Mouse (Mus musculus) layer of hippocampus, adult 2 months (tissue): ENCODE data around the gene Celf1. TPM values are rescaled to one million over a fixed set of nuclear protein-coding genes. Genes with fewer than 3 reads are reported as not detected.

Experiments used
- DNase-seq, 2 experiments: peaks; one replicate each; pipeline ENCODE4 v3.0.0; 2022; ENCODE audit warnings: low spot score in 2 of 2
- H3K27ac ChIP-seq: fragments of 200-600 bp; 2 replicates; pipeline ENCODE4 v1.8.1; 2022
- H3K4me3 ChIP-seq: fragments of 200-600 bp; 2 replicates; pipeline ENCODE4 v1.8.1; 2022; ENCODE audit warnings: mild to moderate bottlenecking
- CTCF ChIP-seq: fragments of 200-600 bp; conservative IDR thresholded peaks from 2 replicates; pipeline ENCODE4 v1.8.1; 2022; ENCODE audit warnings: antibody characterized with exemption, mild to moderate bottlenecking, moderate library complexity
- total RNA-seq, 2 experiments: library from RNA; stranded (reverse); gene quantifications; 2 replicates each; pipeline ENCODE4 v1.2.3; 2021

Gene Celf1
- total RNA-seq, 2 experiments from 2014 or later, result 145 to 147 TPM

GRCm38 (mm10) chr2:91062779-91063606, 122.8 kb downstream of the Celf1 start:
- no peak overlapping the region for H3K4me3 ChIP-seq
- peak overlapping the region; percentile 74; the same call in 1 of the 2 replicates for H3K27ac ChIP-seq
- DNase-seq, result no peak
- TF ChIP-seq CTCF, result no peak

GRCm38 (mm10) chr2:91064211-91064610, 124.0 kb downstream of the Celf1 start:
- DNase-seq, result no peak
- H3K4me3 ChIP-seq, result no peak overlapping the region
- TF ChIP-seq CTCF, result peak; percentile 55
- 0 out of 2 replicates have a peak overlapping the region, but pooled peaks have one; percentile 5 for H3K27ac ChIP-seq

- DNase-seq, result peak; percentile 61 to 62
- TF ChIP-seq CTCF, result peak; percentile 88
- Histone ChIP-seq H3K27ac (peak overlapping the region; percentile 54), H3K4me3 (no peak overlapping the region)
Measured at GRCm38 (mm10) chr2:91065544-91065943, 125.4 kb downstream of the Celf1 start.

GRCm38 (mm10) chr2:91066455-91066854, 126.3 kb downstream of the Celf1 start:
- Histone ChIP-seq H3K4me3 (no peak overlapping the region), H3K27ac (peak overlapping the region; percentile 54; the same call in 1 of the 2 replicates)
- no peak for DNase-seq
- no peak for TF ChIP-seq CTCF

GRCm38 (mm10) chr2:91068162-91068871, 128.1 kb downstream of the Celf1 start:
- DNase-seq, result no peak
- Histone ChIP-seq H3K27ac (peak overlapping the region; percentile 84; the same call in 1 of the 2 replicates), H3K4me3 (peak overlapping the region; percentile 89)
- TF ChIP-seq CTCF, result no peak

- no peak for DNase-seq
- TF ChIP-seq CTCF, result no peak
- H3K4me3 ChIP-seq, result peak overlapping the region; percentile 89
- peak overlapping the region; percentile 84 for H3K27ac ChIP-seq
Measured at GRCm38 (mm10) chr2:91068872-91069165, 128.6 kb downstream of the Celf1 start.

Other genes with a start within 250 kb of the Celf1 start
- 10 to 100 TPM; 58.3 to 73.3 TPM for gene Fnbp4, start 195.0 kb upstream of the Celf1 start, total RNA-seq
- 1 to 10 TPM; 1.0 to 1.3 TPM for gene Agbl2, start 157.7 kb upstream of the Celf1 start, total RNA-seq
- gene Mtch2, start 93.2 kb upstream of the Celf1 start, total RNA-seq, result 100 to 1,000 TPM; 114 to 129 TPM
- 100 to 1,000 TPM; 184 to 200 TPM for gene C1qtnf4, start 54.5 kb upstream of the Celf1 start, total RNA-seq
- 10 to 100 TPM; 38.1 to 39.5 TPM for gene Kbtbd4, start 35.6 kb upstream of the Celf1 start, total RNA-seq
- 100 to 1,000 TPM; 224 to 255 TPM for gene Ndufs3, start 35.6 kb upstream of the Celf1 start, total RNA-seq
- under 1 TPM in 1 of 2 experiments, not detected in 1; 0.31 TPM for gene Rapsn, start 95.2 kb downstream of the Celf1 start, total RNA-seq
- gene Psmc3, start 113.6 kb downstream of the Celf1 start, total RNA-seq, result 100 to 1,000 TPM; 203 to 215 TPM
- 10 to 100 TPM; 33.7 to 37.3 TPM for gene Slc39a13, start 130.0 kb downstream of the Celf1 start, total RNA-seq
- gene Spi1, start 142.0 kb downstream of the Celf1 start, total RNA-seq, result 1 to 10 TPM; 2.4 to 5.4 TPM
- gene Mybpc3, start 177.8 kb downstream of the Celf1 start, total RNA-seq, result under 1 TPM in 1 of 2 experiments, not detected in 1; 0.07 TPM
- gene Madd, start 243.5 kb downstream of the Celf1 start, total RNA-seq, result 100 to 1,000 TPM; 250 to 258 TPM